Mouse (Mus musculus) forebrain, embryonic 14.5 days (tissue): ENCODE data around the gene Ms4a13. TPM values are rescaled to one million over a fixed set of nuclear protein-coding genes. Genes with fewer than 3 reads are reported as not detected.
A peak's percentile ranks its signal among the peaks of the same experiment; 100 is the strongest.
"Not testable (repeated sequence)": the region's sequence is repeated elsewhere in the genome, so short reads cannot be mapped to it uniquely, and the experiment has no call there.

Experiments used
- ATAC-seq: fragments of 200-750 bp; cut with Nextera tagmentation; 2 replicates; pipeline ENCODE4 v1.8.0; 2017; ENCODE audit warnings: mild to moderate bottlenecking, moderate library complexity
- DNase-seq: peaks from one replicate; pipeline ENCODE4 v3.0.0-alpha.2; 2015; ENCODE audit warnings: low spot score
- H3K27ac ChIP-seq: fragments of 300-500 bp; sonication (generic); 2 replicates; pipeline ENCODE4 v1.5.1; 2014; ENCODE audit warnings: low read depth, mild to moderate bottlenecking, control low read depth, low read length, moderate library complexity
- H3K27me3 ChIP-seq: fragments of 300-500 bp; sonication (generic); replicated peaks from 2 replicates; pipeline ENCODE4 v1.6.1; 2014; ENCODE audit warnings: low read length, control low read depth, mixed read lengths; ENCODE audit not compliant: control insufficient read depth, insufficient read depth
- H3K36me3 ChIP-seq: fragments of 300-500 bp; sonication (generic); 2 replicates; pipeline ENCODE4 v1.6.1; 2014; ENCODE audit warnings: low read length, control low read depth; ENCODE audit not compliant: control insufficient read depth, insufficient read depth
- H3K4me1 ChIP-seq: fragments of 300-500 bp; sonication (generic); 2 replicates; pipeline ENCODE4 v1.6.1; 2014; ENCODE audit warnings: antibody characterized with exemption, low read length, control low read depth; ENCODE audit not compliant: control insufficient read depth, insufficient read depth
- H3K4me2 ChIP-seq: fragments of 300-500 bp; sonication (generic); 2 replicates; pipeline ENCODE4 v1.6.1; 2014; ENCODE audit warnings: mild to moderate bottlenecking, control low read depth, low read length
- H3K4me3 ChIP-seq: fragments of 300-500 bp; sonication (generic); 2 replicates; pipeline ENCODE4 v1.5.1; 2014; ENCODE audit warnings: low read depth, low read length, control low read depth
- H3K9ac ChIP-seq: fragments of 300-500 bp; sonication (generic); 2 replicates; pipeline ENCODE4 v1.6.1; 2014; ENCODE audit warnings: mild to moderate bottlenecking, low read length, control low read depth, moderate library complexity
- H3K9me3 ChIP-seq: fragments of 300-500 bp; sonication (generic); replicated peaks from 2 replicates; pipeline ENCODE4 v1.6.1; 2016; ENCODE audit warnings: low read length, control low read depth, mixed read lengths; ENCODE audit not compliant: control insufficient read depth
- WGBS: fragments of 180-500 bp; shearing (Covaris S2); extraction: QIAGEN DNeasy Blood & Tissue Kit; methylation state at CpG from one replicate; pipeline ENCODE4 v1.1.7; 2014; 5-methylcytosine and 5-hydroxymethylcytosine counted together
- polyA plus RNA-seq: library from polyadenylated mRNA; unstranded; fragments of >200 nt; fragmentation: Nextera tagmentation; extraction: Ambion mirVana; gene quantifications from 2 replicates; pipeline ENCODE4 v1.2.1, GENCODE M21; 2014

The Ms4a13 gene
- polyA plus RNA-seq, 1 experiment from 2014 or later, result not detected

DNA sequence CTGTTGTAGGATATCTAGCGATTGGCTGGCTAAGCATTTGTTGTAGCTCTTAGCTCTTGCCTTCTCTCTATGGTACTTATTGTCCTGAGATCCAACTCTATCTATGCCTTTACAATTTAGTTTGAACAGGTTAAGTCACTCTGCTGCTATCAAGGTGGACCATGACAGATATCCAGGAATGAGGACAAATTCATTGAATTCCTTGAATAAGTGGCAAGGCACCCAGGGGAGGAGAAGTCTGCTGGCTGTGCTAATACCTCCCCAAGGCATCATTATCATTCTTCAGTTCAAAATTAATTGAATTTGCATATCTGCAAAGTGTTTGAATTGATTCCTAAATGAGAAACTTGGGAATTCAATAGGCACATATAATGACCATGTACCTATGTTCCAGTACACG, 19.1 kb downstream of the Ms4a13 start:
- no peaks in the 10 kb centered on the region for H3K27me3 ChIP-seq
- WGBS, result 53% methylated on average over 2 of the region's 2 CpGs
- no peaks in the 10 kb centered on the region for H3K9me3 ChIP-seq
- DNase-seq (no peak), ATAC-seq (no peak)
- no peaks in the 10 kb centered on the region for H3K4me1 ChIP-seq
- H3K36me3 ChIP-seq, result no peaks in the 10 kb centered on the region
- H3K4me3 ChIP-seq, result no peak overlapping the region
- H3K4me2 ChIP-seq, result no peak overlapping the region
- H3K27ac ChIP-seq, result no peak overlapping the region
- H3K9ac ChIP-seq, result no peak overlapping the region

DNA sequence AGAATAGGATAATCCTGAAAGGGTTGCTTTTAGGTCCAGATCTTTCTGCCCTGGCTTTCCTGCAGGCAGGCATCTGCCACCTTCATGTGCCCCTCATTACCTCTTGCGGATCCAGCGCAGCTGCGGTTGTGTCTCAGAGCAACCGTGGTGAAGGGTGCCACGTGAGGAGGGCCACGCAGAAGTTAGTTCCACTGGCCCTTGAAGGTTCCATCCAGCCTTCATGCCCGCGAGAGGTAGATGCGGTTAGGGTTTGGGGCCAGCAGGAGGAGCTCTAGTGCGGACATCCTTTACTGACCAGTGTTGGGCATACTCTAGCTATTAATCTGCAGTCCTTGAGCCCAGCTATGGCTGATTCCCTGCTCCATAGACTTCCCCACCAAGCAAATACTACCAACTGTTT, 31.4 kb downstream of the Ms4a13 start, which contains the start of gene 1700025F22Rik:
Gene 1700025F22Rik, minus strand, starts transcription at position 149 of the 400 bp plus-strand sequence.
- Histone ChIP-seq H3K9me3 (no peaks in the 10 kb centered on the region), H3K4me2 (no peak within 1 kb of the TSS), H3K9ac (no peak within 1 kb of the TSS), H3K27ac (no peak within 1 kb of the TSS), H3K4me1 (no peaks in the 10 kb centered on the region), H3K36me3 (no peaks in the 10 kb centered on the region), H3K27me3 (no peaks in the 10 kb centered on the region), H3K4me3 (no peak within 1 kb of the TSS)
- no peak for ATAC-seq
- no peak for DNase-seq
- WGBS, result 31% methylated on average over 10 of the region's 10 CpGs

DNA sequence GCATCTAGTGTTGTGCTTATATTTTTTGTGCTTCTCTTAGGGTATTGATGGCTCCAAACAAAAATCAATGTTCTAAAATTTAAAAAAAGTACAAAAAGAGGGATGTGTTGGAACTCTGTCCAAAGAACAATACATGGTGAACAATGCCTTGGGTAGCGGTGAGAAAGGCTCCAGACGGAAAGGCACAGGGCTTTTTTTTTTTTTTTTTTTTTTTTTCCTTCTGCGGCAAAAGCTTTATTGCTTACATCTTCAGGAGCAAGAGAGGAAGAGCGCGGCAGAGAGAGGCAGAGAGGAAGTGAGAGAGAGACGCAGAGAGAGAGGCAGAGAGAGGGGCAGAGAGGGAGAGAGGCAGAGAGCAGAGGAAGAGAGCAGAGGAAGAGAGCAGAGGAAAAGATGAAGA, 38.6 kb downstream of the Ms4a13 start:
- H3K4me1 ChIP-seq, H3K9ac ChIP-seq, H3K36me3 ChIP-seq, DNase-seq, H3K4me3 ChIP-seq, ATAC-seq, H3K9me3 ChIP-seq, H3K27me3 ChIP-seq, H3K27ac ChIP-seq, H3K4me2 ChIP-seq: not testable (repeated sequence)
- WGBS, result 87% methylated on average over 6 of the region's 6 CpGs

DNA sequence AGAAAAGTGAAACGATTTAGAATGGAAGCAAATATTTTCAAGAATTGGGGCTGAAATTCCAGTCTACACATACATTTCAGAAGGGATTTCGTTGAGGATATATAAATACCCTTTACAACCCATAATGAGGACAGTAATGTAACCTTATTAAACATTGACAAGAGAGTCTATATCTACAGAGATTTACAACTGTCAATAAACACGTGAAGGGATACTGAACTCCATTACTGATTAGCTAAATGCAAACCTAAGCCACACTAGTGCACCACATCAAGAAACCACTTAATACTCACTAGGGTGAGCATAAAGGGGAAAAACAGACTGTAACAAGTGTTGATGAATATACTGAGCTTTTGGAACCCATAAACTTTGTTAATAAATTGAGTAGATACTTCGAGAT, 61.2 kb downstream of the Ms4a13 start:
- WGBS, result 79% methylated on average over 4 of the region's 4 CpGs
- H3K4me3 ChIP-seq, result no peak overlapping the region
- H3K27me3 ChIP-seq, result no peaks in the 10 kb centered on the region
- no peak for DNase-seq
- H3K36me3 ChIP-seq, result no peaks in the 10 kb centered on the region
- H3K4me2 ChIP-seq, result no peak overlapping the region
- no peaks in the 10 kb centered on the region for H3K4me1 ChIP-seq
- no peak for ATAC-seq
- no peak overlapping the region for H3K9ac ChIP-seq
- no peaks in the 10 kb centered on the region for H3K9me3 ChIP-seq
- H3K27ac ChIP-seq, result no peak overlapping the region

DNA sequence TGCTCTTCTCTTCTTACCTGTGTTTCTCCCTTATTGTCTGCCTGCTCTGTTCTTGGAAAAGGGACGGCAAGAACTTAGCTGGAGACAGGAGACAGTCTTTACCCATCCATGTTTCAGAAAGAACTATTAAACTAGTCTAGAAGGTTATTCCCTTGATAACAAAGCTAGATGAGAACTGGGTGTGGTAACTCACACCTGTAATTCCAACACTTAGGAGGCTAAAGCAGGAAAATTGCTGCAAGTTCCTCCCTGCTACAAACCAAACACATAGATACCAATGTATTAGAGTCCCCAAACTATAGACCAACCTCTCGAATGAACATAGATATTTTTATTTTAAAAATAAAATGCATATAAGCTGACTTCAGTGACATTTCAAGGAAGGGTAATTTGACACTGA, 61.7 kb downstream of the Ms4a13 start:
- Histone ChIP-seq H3K9me3 (no peaks in the 10 kb centered on the region), H3K27me3 (no peaks in the 10 kb centered on the region), H3K27ac (no peak overlapping the region), H3K4me2 (no peak overlapping the region), H3K36me3 (no peaks in the 10 kb centered on the region), H3K4me1 (no peaks in the 10 kb centered on the region), H3K9ac (no peak overlapping the region), H3K4me3 (no peak overlapping the region)
- no peak for ATAC-seq
- 85% methylated on average over 2 of the region's 2 CpGs for WGBS
- no peak for DNase-seq

DNA sequence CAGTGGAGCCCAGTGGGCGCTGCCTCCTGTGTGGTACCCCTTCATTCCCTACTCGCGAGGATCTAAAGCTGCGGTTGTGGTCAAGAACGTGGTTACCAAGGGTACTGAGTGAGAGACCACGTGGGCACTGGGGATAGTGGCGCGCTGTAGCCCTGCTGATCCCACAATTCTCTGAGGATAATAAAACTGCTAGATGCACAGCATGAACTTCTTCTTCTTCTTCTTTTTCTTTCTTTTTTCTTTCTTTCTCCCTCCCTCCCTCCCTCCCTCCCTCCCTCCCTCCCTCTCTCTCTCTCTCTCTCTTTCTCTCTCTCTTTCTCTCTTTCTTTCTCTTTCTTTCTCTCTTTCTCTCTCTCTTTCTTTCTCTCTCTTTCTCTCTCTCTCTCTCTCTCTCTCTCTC, 65.8 kb downstream of the Ms4a13 start, which contains the start of gene 1700017D01Rik:
Gene 1700017D01Rik, minus strand, starts transcription at position 101 of the 400 bp plus-strand sequence.
- H3K4me3 ChIP-seq, H3K27ac ChIP-seq, H3K9ac ChIP-seq, H3K4me2 ChIP-seq, H3K9me3 ChIP-seq, ATAC-seq, H3K36me3 ChIP-seq, DNase-seq, H3K27me3 ChIP-seq, H3K4me1 ChIP-seq: not testable (repeated sequence)
- WGBS, result 85% methylated on average over 8 of the region's 8 CpGs

DNA sequence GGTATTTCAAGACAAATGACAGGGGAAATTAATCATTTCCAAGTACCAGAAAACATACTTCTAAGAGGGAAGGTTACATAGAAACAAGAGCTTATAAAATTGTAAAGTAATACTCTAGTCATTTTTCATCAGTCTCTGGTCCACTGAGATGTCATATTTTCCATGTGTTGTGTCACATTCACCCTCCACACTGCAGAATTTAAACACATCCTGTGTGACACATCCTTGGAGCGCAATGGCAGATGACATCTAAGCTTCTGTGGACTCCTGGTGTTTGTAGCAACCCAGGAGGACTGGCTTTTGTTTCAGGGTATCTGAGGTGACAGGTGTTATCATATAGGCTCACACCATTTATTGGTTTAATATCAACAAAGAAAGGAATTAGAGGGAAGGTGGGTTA, 66.8 kb downstream of the Ms4a13 start:
- 83% methylated on average over 1 of the region's 1 CpGs for WGBS
- DNase-seq, result no peak

DNA sequence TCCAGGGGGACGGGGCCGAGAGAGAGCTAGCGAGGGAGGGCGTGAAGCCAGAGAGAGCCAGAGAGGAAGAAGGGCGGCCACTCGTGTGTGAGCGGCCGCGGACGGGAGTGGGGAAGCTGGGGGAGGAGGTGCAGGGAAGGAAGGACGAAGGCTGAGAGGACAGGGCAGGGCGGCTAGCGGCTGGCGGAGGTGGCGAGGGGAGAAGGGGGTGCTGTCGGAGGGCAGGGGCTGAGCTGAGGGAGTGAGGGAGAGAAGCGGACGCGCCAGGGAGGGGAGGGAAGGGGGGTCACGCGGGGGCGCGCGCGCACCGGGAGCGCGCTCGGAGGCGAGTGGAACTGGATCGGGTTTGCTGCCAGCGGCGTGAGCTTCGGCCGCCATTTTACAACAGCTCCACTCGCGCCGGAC, 75.5 kb downstream of the Ms4a13 start:
- not testable (repeated sequence) for H3K4me1 ChIP-seq, H3K36me3 ChIP-seq, H3K9me3 ChIP-seq, DNase-seq, H3K27me3 ChIP-seq, H3K27ac ChIP-seq
- ATAC-seq, result peak; percentile 99
- WGBS, result 3% methylated on average over 5 of the region's 38 CpGs
- Histone ChIP-seq H3K4me2 (peak overlapping the region; percentile 43), H3K9ac (0 out of 2 replicates have a peak overlapping the region, but pooled peaks have one; percentile 17), H3K4me3 (peak overlapping the region; percentile 33)

More for the DNA sequence above, 66.8 kb downstream of the Ms4a13 start:
- H3K27ac ChIP-seq, result no peak overlapping the region
- no peak overlapping the region for H3K4me2 ChIP-seq
- no peak overlapping the region for H3K4me3 ChIP-seq
- no peaks in the 10 kb centered on the region for H3K4me1 ChIP-seq
- ATAC-seq, result no peak
- no peak overlapping the region for H3K9ac ChIP-seq
- no peaks in the 10 kb centered on the region for H3K27me3 ChIP-seq
- H3K36me3 ChIP-seq, result no peaks in the 10 kb centered on the region
- peaks cover 7% of the 10 kb centered on the region; the same call in 1 of the 2 replicates for H3K9me3 ChIP-seq
